Mouse (Mus musculus) intestine, embryonic 16.5 days (tissue): ENCODE measurements around the gene Kifc3. TPM values are rescaled to one million over a fixed set of nuclear protein-coding genes. Genes with fewer than 3 reads are reported as not detected.
"Not testable (repeated sequence)": the region's sequence is repeated elsewhere in the genome, so short reads cannot be mapped to it uniquely, and the experiment has no call there.

Experiments used
- ATAC-seq: fragments of 200-750 bp; cut with Nextera tagmentation; 2 replicates; pipeline ENCODE4 v1.8.0; 2017; ENCODE audit warnings: moderate TSS enrichment, moderate library complexity
- H3K27ac ChIP-seq: fragments of 300-500 bp; sonication (generic); 2 replicates; pipeline ENCODE4 v1.5.1; 2014; ENCODE audit warnings: mild to moderate bottlenecking, low read length
- H3K27me3 ChIP-seq: fragments of 300-500 bp; sonication (generic); replicated peaks from 2 replicates; pipeline ENCODE4 v1.6.1; 2014; ENCODE audit warnings: low read length, control low read depth, mixed read lengths; ENCODE audit not compliant: control insufficient read depth, insufficient read depth
- H3K36me3 ChIP-seq: fragments of 300-500 bp; sonication (generic); 2 replicates; pipeline ENCODE4 v1.6.1; 2014; ENCODE audit warnings: low read length, control low read depth; ENCODE audit not compliant: control insufficient read depth, insufficient read depth
- H3K4me1 ChIP-seq: fragments of 300-500 bp; sonication (generic); 2 replicates; pipeline ENCODE4 v1.6.1; 2014; ENCODE audit warnings: low read length, control low read depth, mixed read lengths; ENCODE audit not compliant: control insufficient read depth, insufficient read depth
- H3K4me2 ChIP-seq: fragments of 300-500 bp; sonication (generic); 2 replicates; pipeline ENCODE4 v1.6.1; 2014; ENCODE audit warnings: low read depth, low read length, control low read depth
- H3K4me3 ChIP-seq: fragments of 300-500 bp; sonication (generic); 2 replicates; pipeline ENCODE4 v1.5.1; 2014; ENCODE audit warnings: mild to moderate bottlenecking, low read length
- H3K9ac ChIP-seq: fragments of 300-500 bp; sonication (generic); 2 replicates; pipeline ENCODE4 v1.6.1; 2014; ENCODE audit warnings: low read depth, low read length
- H3K9me3 ChIP-seq: fragments of 300-500 bp; sonication (generic); 2 replicates; pipeline ENCODE4 v1.6.1; 2016; ENCODE audit warnings: low read length, control low read depth; ENCODE audit not compliant: control insufficient read depth
- WGBS: fragments of 180-500 bp; shearing (Covaris S2); extraction: QIAGEN DNeasy Blood & Tissue Kit; methylation state at CpG from one replicate; pipeline ENCODE4 v1.1.7; 2014; 5-methylcytosine and 5-hydroxymethylcytosine counted together
- polyA plus RNA-seq: library from polyadenylated mRNA; unstranded; fragments of >200 nt; fragmentation: Nextera tagmentation; extraction: Ambion mirVana; gene quantifications from 2 replicates; pipeline ENCODE4 v1.2.1, GENCODE M21; 2015

Gene Kifc3
- polyA plus RNA-seq, 1 experiment from 2014 or later, result 23.4 TPM

DNA sequence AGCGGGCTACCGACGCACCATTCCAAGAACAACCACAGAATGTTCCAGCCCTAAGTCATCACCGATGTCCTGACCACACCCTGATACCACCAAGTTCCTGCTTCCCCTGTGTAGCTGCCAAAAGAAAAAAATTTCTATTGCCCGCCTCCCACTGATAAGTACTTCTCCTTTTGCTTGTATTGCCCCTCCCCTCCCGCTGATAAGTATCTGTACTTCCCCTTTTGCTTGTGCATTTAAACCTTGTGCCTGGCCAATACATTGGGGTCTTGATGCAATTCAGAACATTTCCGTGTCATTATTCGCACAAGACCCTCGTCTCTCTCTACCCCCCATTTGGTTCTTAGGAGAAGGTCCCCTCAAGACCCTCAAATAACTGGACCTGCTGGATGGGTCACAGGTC, 27.5 kb upstream of the Kifc3 start:
- H3K9me3 ChIP-seq, H3K27me3 ChIP-seq, ATAC-seq, H3K4me1 ChIP-seq, H3K4me2 ChIP-seq, H3K27ac ChIP-seq, H3K9ac ChIP-seq, H3K36me3 ChIP-seq, H3K4me3 ChIP-seq: not testable (repeated sequence)
- WGBS, result 90% methylated on average over 9 of the region's 9 CpGs

DNA sequence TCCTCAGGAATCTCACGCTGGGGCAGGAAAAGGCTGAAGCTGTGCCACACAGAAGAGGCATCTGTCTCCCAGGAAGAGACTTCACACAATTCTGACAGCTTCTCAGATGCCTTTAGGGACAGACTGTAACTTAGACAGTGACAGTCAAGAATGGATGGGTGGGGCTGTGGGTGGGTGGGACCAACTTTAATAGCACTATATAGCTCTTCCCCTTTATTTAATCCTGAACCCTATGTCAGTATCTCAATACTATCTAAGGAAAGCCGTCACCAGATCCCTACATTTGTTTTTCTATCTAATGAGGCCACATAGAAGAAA, 24.5 kb upstream of the Kifc3 start:
- H3K9ac ChIP-seq, result no peak overlapping the region
- no peaks in the 10 kb centered on the region for H3K9me3 ChIP-seq
- no peak for ATAC-seq
- no peak overlapping the region for H3K4me3 ChIP-seq
- H3K4me1 ChIP-seq, result no peaks in the 10 kb centered on the region
- H3K27me3 ChIP-seq, result no peaks in the 10 kb centered on the region
- no peaks in the 10 kb centered on the region for H3K36me3 ChIP-seq
- WGBS, result 32% methylated on average over 2 of the region's 2 CpGs
- no peak overlapping the region for H3K4me2 ChIP-seq
- no peak overlapping the region for H3K27ac ChIP-seq

DNA sequence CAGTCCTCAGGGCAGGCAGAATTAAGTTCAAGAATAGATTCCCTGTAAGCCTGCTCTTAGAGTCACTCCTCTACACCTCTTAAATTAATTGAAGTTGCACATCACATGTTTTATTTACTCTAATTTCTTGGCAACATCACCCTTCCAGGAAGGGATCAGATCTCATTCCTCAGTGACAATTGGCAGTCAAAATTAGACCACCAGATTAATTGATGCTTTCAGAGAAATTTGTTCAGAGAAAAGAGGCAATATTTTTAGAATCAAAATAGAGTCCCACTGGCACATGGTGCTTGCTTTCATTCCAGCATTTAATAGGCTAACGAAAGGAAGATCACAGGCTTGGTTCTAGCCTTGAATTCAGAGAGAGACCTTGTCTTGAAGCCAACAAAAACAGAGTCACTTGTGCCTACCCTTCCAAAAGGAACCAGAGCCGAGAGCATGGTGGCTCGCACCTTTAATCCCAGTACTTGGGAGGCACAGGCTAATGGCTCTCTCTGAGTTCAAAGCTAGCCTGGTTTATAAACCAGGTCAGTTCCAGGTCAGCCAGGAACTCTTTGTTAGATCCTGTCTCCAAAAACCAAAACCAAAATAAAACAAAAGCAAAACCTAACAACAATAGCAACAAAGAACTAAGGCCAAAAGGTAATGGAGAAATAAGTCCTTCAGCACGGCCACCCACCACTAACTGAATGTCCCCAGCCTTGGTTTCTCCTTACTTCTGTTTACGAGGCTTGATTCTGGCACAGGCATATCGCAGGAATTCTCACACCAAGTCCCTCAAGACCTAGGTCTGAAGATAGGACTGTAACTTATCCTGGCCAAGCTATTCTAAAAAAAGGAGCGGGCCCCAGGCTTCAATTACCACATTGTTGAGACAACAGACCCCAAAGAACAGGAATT, 23.9 kb upstream of the Kifc3 start:
- no peak for ATAC-seq

DNA sequence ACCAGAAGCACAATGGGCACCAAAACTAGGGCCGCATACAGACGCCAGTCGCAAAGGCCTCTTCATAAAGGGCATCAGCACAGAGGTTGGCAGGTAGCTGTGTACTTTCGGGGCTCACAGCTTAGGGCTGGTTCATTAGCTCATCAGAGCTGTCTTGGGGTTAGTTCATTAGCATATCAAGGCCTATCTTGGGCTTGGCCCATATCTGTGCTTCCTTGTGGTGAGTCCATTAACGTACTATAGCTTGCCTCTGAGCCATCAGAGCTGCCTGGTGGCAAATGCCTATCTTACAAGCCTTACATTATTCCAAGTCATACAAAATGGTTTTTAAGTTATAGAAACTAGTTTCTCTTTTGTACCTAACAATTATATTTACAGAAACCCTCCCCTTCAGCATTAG, 21.4 kb upstream of the Kifc3 start:
- H3K9me3 ChIP-seq, result no peaks in the 10 kb centered on the region
- H3K36me3 ChIP-seq, result no peaks in the 10 kb centered on the region
- peaks cover 6% of the 10 kb centered on the region for H3K4me1 ChIP-seq
- ATAC-seq, result no peak
- 95% methylated on average over 5 of the region's 5 CpGs for WGBS
- no peak overlapping the region for H3K4me3 ChIP-seq
- no peak overlapping the region for H3K27ac ChIP-seq
- no peaks in the 10 kb centered on the region for H3K27me3 ChIP-seq
- no peak overlapping the region for H3K4me2 ChIP-seq
- no peak overlapping the region for H3K9ac ChIP-seq

More for the DNA sequence above, 23.9 kb upstream of the Kifc3 start:
- H3K4me2 ChIP-seq, result no peak overlapping the region
- no peak overlapping the region for H3K27ac ChIP-seq
- H3K4me1 ChIP-seq, result no peaks in the 10 kb centered on the region
- H3K36me3 ChIP-seq, result no peaks in the 10 kb centered on the region
- H3K9ac ChIP-seq, result no peak overlapping the region
- no peak overlapping the region for H3K4me3 ChIP-seq
- no peaks in the 10 kb centered on the region for H3K9me3 ChIP-seq
- WGBS, result 57% methylated on average over 7 of the region's 7 CpGs
- H3K27me3 ChIP-seq, result no peaks in the 10 kb centered on the region

DNA sequence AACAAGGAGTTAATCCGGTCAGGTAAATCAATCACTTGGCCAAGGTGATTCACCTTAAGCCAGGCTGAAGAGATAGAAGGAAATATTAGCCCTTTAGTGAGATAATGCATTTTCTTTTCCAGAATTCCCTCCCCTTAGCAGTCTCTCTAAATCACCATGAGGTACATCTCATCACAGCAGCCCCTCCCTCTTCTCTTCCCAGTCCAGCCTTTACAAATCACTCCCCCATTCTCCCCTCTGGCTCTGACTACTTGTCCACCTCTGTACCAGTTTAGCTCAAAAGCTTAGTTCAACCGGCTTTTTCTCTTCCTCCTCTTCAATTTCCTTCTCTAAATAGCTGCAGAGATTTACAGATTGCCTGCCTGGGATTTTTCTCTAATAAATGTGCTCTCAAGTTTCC, 18.4 kb upstream of the Kifc3 start:
- peaks cover 6% of the 10 kb centered on the region for H3K4me1 ChIP-seq
- no peak overlapping the region for H3K27ac ChIP-seq
- no peaks in the 10 kb centered on the region for H3K27me3 ChIP-seq
- no peaks in the 10 kb centered on the region for H3K36me3 ChIP-seq
- peak; percentile 46; the same call in 1 of the 2 replicates for ATAC-seq
- no peak overlapping the region for H3K4me3 ChIP-seq
- 0 out of 2 replicates have a peak overlapping the region, but pooled peaks have one; percentile 24 for H3K9ac ChIP-seq
- WGBS, result 26% methylated on average over 2 of the region's 2 CpGs
- no peak overlapping the region for H3K4me2 ChIP-seq
- no peaks in the 10 kb centered on the region for H3K9me3 ChIP-seq

DNA sequence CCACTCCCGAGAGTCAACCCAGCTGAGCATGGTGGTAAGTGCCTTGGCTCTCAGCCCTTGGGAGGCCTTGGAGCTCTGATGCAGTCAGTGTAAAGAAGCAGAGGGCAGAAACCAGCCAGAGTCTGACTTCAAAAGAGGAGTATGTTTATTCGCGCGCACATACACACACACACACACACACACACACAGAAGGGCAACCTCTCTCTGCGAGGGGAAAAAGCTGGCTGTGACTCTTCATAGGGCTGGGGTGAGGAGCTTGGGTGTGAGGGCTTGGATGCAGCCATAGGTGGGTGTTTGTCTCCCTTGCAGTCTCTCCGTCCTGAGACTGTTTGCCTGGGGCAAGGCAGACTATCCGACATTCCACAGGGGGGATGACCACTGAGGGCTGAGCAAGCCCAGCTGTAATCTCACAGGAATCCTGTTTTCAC, 18.0 kb upstream of the Kifc3 start:
- Histone ChIP-seq H3K4me2 (no peak overlapping the region), H3K9ac (0 out of 2 replicates have a peak overlapping the region, but pooled peaks have one; percentile 24), H3K9me3 (no peaks in the 10 kb centered on the region), H3K27me3 (no peaks in the 10 kb centered on the region), H3K36me3 (no peaks in the 10 kb centered on the region), H3K4me1 (peaks cover 6% of the 10 kb centered on the region), H3K27ac (no peak overlapping the region), H3K4me3 (no peak overlapping the region)
- ATAC-seq, result peak; percentile 5; the same call in 1 of the 2 replicates
- 26% methylated on average over 7 of the region's 7 CpGs for WGBS

DNA sequence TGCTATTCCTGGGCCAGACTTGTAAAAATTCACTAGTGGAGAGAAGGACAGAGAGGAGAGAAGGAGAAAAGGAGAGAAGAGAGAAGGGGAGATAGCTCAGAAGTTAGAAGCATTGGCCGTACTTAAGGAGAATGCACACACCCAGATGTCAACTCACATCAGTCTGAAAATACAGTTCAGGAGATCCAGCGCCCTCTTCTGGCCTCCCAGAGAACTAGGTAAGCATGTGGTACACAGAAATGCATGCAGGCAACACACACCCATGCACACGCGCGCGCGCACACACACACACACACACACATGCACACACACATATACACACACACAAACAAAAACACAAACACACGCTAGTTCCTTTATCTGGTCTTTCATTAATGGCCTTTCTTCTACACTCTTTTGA, 17.0 kb upstream of the Kifc3 start:
- no peak overlapping the region for H3K27ac ChIP-seq

DNA sequence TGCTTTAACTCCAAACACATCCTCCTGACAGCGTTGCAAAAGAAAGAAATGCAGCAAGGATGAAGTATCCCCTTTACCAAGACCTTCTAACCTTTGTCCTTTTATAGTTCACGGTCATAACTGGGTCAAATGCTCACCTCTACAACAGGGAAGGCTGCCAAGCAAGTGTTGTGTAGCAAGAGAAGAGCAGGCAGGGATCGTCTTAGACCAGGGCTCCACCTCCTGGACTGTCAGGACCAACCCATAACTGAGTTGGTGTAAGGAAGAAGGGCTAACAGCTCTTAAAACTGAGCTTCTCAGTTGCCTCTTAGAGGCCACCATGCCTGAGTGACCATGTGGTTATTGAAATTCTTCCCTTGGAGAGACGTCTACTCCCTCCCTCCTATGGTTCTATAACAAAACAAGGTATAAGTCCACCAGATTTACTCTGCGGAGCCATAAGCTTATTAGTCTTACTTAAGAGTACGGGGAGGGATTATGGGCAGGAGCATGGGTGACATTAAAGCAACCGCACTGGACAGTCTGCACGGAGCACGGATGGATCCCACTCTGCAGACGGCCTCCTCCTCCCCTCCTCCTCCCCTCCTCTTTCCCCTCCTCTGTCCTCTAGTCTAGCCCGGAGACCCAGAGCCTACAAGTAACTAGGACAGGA, 13.2 kb upstream of the Kifc3 start:
- H3K27ac ChIP-seq, result no peak overlapping the region
- H3K9me3 ChIP-seq, result no peaks in the 10 kb centered on the region
- no peak overlapping the region for H3K9ac ChIP-seq
- no peak overlapping the region for H3K4me3 ChIP-seq
- no peaks in the 10 kb centered on the region for H3K27me3 ChIP-seq
- H3K36me3 ChIP-seq, result no peaks in the 10 kb centered on the region
- WGBS, result 71% methylated on average over 11 of the region's 11 CpGs
- no peak overlapping the region for H3K4me2 ChIP-seq
- ATAC-seq, result no peak
- peaks cover 5% of the 10 kb centered on the region for H3K4me1 ChIP-seq

More for the DNA sequence above, 17.0 kb upstream of the Kifc3 start:
- Histone ChIP-seq H3K9me3 (no peaks in the 10 kb centered on the region), H3K4me3 (no peak overlapping the region), H3K36me3 (no peaks in the 10 kb centered on the region), H3K9ac (no peak overlapping the region), H3K4me1 (peaks cover 6% of the 10 kb centered on the region), H3K27me3 (no peaks in the 10 kb centered on the region), H3K4me2 (no peak overlapping the region)
- ATAC-seq, result no peak
- 88% methylated on average over 8 of the region's 8 CpGs for WGBS

DNA sequence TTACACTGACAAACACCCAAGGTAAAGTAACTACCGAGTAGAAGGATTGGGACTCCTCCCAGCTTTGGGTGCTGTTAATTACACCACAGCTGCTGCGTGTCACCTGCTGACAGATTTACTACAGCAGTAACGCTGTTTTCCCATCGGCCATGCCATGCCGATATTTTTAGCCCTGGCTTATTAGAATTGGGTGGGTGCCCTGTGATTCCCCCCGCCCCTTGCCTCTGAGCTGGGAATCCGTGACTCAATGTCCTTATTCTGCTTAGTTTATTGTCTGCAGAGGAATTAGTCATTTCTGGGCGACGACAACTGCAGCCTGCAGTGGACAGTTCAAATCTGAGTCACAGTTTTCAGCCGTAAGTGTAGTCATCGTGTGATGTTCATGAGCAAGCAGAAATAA, 7.3 kb upstream of the Kifc3 start:
- H3K4me1 ChIP-seq, result 0 out of 2 replicates have a peak, but pooled peaks cover 2% of the 10 kb centered on the region
- H3K27ac ChIP-seq, result no peak overlapping the region
- H3K9ac ChIP-seq, result no peak overlapping the region
- H3K27me3 ChIP-seq, result no peaks in the 10 kb centered on the region
- H3K36me3 ChIP-seq, result no peaks in the 10 kb centered on the region
- ATAC-seq, result peak; percentile 46; the same call in 1 of the 2 replicates
- no peaks in the 10 kb centered on the region for H3K9me3 ChIP-seq
- no peak overlapping the region for H3K4me2 ChIP-seq
- WGBS, result 16% methylated on average over 11 of the region's 11 CpGs
- H3K4me3 ChIP-seq, result no peak overlapping the region
